Mouse (Mus musculus) lung, postnatal 0 days (tissue): ENCODE data around the gene Arid3a. TPM values are rescaled to one million over a fixed set of nuclear protein-coding genes. Genes with fewer than 3 reads are reported as not detected.
"Not testable (repeated sequence)": the region's sequence is repeated elsewhere in the genome, so short reads cannot be mapped to it uniquely, and the experiment has no call there.

Source experiments
- ATAC-seq: fragments of 200-750 bp; cut with Nextera tagmentation; 2 replicates; pipeline ENCODE4 v1.8.0; 2017; ENCODE audit warnings: moderate library complexity
- DNase-seq: peaks from one replicate; pipeline ENCODE4 v3.0.0-alpha.2; 2016; ENCODE audit warnings: low spot score
- H3K27ac ChIP-seq: fragments of 300-500 bp; sonication (generic); 2 replicates; pipeline ENCODE4 v1.5.1; 2014; ENCODE audit warnings: antibody characterized with exemption, mild to moderate bottlenecking, low read length, mixed read lengths
- H3K27me3 ChIP-seq: fragments of 300-500 bp; sonication (generic); replicated peaks from 2 replicates; pipeline ENCODE4 v1.6.1; 2014; ENCODE audit warnings: low read length, mixed read lengths; ENCODE audit not compliant: insufficient read depth
- H3K36me3 ChIP-seq: fragments of 300-500 bp; sonication (generic); 2 replicates; pipeline ENCODE4 v1.6.1; 2014; ENCODE audit warnings: low read length, mixed read lengths; ENCODE audit not compliant: insufficient read depth
- H3K4me1 ChIP-seq: fragments of 300-500 bp; sonication (generic); 2 replicates; pipeline ENCODE4 v1.6.1; 2014; ENCODE audit warnings: antibody characterized with exemption, low read depth, low read length, mixed read lengths; ENCODE audit not compliant: insufficient read depth
- H3K4me2 ChIP-seq: fragments of 300-500 bp; sonication (generic); replicated peaks from 2 replicates; pipeline ENCODE4 v1.6.1; 2014; ENCODE audit warnings: low read depth, mild to moderate bottlenecking, low read length, moderate library complexity, mixed read lengths
- H3K4me3 ChIP-seq: fragments of 300-500 bp; sonication (generic); 2 replicates; pipeline ENCODE4 v1.5.1; 2014; ENCODE audit warnings: low read depth, low read length
- H3K9ac ChIP-seq: fragments of 300-500 bp; sonication (generic); replicated peaks from 2 replicates; pipeline ENCODE4 v1.6.1; 2014; ENCODE audit warnings: low read depth, mild to moderate bottlenecking
- H3K9me3 ChIP-seq: fragments of 300-500 bp; sonication (generic); 2 replicates; pipeline ENCODE4 v1.6.1; 2016; ENCODE audit warnings: low read length, mixed read lengths
- CTCF ChIP-seq: IDR thresholded peaks from 2 replicates; pipeline ENCODE4 v1.5.1; 2016; ENCODE audit warnings: antibody characterized with exemption, mild to moderate bottlenecking
- EP300 ChIP-seq: IDR thresholded peaks from 2 replicates; pipeline ENCODE4 v1.6.1; 2016; ENCODE audit warnings: antibody characterized with exemption, mild to moderate bottlenecking, control low read depth
- WGBS: fragments of 180-500 bp; shearing (Covaris S2); extraction: QIAGEN DNeasy Blood & Tissue Kit; methylation state at CpG from one replicate; pipeline ENCODE4 v1.1.7; 2014; 5-methylcytosine and 5-hydroxymethylcytosine counted together
- polyA plus RNA-seq: library from polyadenylated mRNA; unstranded; fragments of >200 nt; fragmentation: Nextera tagmentation; extraction: Ambion mirVana; gene quantifications from 2 replicates; pipeline ENCODE4 v1.2.1, GENCODE M21; 2015

Gene Arid3a
- polyA plus RNA-seq, 1 experiment from 2014 or later, result 4.8 TPM

DNA sequence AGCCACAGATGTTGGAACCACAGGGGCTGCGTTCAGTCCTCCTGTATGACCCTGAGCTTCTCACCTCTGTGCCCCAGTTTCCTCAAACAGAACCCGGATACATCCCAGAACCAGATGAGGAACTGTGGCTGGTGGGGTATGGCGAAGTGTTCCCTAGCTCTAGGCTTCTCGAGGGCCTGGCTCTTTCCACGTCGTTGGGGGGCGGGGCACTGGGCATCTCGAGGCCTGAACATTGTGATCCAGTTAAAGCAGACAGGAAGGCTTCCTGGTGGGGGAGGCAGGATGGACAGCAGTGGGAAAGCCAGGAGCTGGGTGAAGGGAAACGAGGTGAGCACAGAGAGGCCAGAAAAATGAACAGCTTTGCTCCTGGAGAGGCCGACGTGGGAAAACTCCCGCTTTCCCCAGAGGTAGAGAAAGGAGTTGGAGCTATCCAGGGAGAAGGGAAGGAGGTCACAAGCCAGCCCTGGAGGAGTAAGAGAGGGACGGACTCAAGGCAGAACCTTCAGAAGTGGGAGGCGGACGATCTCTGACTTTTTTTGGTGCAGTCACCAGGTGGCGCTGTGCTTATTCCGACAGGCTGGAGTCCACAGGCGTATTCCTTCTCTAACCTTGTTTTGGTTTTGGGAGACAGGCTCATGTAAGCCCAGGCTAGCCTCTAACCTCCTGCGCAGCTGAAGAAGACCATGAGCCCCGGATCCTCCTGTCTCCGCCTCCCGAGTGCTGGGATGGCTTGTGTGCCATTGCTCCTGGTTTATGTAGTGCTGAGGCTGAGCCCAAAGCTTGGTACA is 43.4 kb upstream of the Arid3a start:
- H3K36me3 ChIP-seq, result no peaks in the 10 kb centered on the region
- peak; percentile 58 for ATAC-seq
- no peak overlapping the region for H3K27ac ChIP-seq
- no peak overlapping the region for H3K9ac ChIP-seq
- peak; percentile 87 for DNase-seq
- H3K27me3 ChIP-seq, result no peaks in the 10 kb centered on the region
- no peak overlapping the region for H3K4me2 ChIP-seq
- 16% methylated on average over 22 of the region's 22 CpGs for WGBS
- no peaks in the 10 kb centered on the region for H3K9me3 ChIP-seq
- no peak overlapping the region for H3K4me3 ChIP-seq
- peak; percentile 84 for TF ChIP-seq CTCF
- no peak for TF ChIP-seq EP300
- 0 out of 2 replicates have a peak, but pooled peaks cover 4% of the 10 kb centered on the region for H3K4me1 ChIP-seq

DNA sequence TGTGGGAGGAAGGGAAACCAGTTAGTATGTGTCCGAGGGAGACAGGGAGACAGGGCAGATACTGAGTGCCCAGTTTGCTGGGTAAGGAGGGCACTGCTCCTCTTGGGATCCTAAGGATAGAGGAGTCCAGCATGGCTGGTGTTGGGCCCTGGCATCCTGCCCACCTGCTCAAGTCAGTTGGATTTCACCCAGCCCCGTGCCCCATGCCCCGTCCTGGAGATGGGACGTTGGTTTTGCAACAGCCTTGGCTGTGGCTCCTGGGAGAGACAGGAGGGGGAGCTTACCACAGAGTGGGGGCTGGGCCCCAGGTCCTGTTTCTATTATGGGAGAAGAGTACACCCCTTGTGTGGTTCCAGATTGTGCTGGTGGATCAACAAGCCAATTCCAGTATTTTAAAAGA is 42.4 kb upstream of the Arid3a start:
- Histone ChIP-seq H3K27ac (no peak overlapping the region), H3K9ac (no peak overlapping the region), H3K4me2 (no peak overlapping the region), H3K9me3 (no peaks in the 10 kb centered on the region), H3K36me3 (no peaks in the 10 kb centered on the region), H3K4me1 (0 out of 2 replicates have a peak, but pooled peaks cover 4% of the 10 kb centered on the region), H3K4me3 (no peak overlapping the region), H3K27me3 (no peaks in the 10 kb centered on the region)
- DNase-seq (peak; percentile 59), ATAC-seq (peak; percentile 35)
- no peak for TF ChIP-seq CTCF
- no peak for TF ChIP-seq EP300
- 16% methylated on average over 4 of the region's 4 CpGs for WGBS

DNA sequence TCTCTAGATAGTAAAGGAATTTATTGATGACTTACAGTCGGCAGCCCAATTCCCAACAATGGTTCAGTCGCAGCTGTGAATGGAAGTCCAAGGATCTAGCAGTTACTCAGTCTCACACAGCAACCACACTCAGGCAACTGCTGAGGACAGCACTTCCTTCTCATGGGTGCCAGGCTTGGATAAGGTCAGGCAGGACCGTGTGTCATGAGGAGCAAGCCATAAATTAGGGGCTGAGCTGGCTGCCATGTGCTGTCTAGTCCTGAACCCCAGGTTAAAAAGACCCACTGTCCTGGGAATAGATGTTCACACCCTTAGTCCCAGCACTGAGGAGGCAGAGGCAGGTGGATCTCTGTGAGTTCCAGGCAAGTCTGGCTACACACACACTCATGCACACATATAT is 41.9 kb upstream of the Arid3a start:
- ATAC-seq, H3K4me2 ChIP-seq, H3K9ac ChIP-seq, H3K4me3 ChIP-seq, H3K4me1 ChIP-seq, H3K9me3 ChIP-seq, H3K27me3 ChIP-seq, H3K36me3 ChIP-seq, DNase-seq, H3K27ac ChIP-seq: not testable (repeated sequence)
- WGBS, result 50% methylated on average over 2 of the region's 3 CpGs

DNA sequence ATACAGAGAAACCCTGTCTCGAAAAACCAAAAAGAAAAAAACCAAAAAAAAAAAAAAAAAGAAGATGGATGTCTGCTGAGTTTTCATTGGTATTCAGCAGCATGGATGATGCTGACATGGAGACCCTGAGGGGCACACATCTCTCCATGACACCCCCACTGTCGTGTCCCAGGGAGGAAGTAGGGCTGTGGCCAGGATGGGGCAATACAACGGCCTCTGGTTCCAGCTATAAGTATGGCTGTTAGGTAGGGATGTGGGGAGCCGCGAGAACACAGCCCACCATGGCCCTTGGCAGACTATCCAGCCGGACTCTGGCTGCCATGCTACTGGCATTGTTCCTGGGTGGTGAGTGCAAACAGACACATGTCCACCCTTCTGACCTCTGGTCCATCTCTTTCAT is 40.8 kb upstream of the Arid3a start, which contains the start of gene Elane:
Elane (plus strand) TSS at position 194 of the 400 bp plus-strand sequence.
- Histone ChIP-seq H3K4me1 (0 out of 2 replicates have a peak, but pooled peaks cover 4% of the 10 kb centered on the region), H3K27me3 (no peaks in the 10 kb centered on the region)
- whole genome bisulfite sequencing, result 67% methylated on average over 6 of the region's 6 CpGs

DNA sequence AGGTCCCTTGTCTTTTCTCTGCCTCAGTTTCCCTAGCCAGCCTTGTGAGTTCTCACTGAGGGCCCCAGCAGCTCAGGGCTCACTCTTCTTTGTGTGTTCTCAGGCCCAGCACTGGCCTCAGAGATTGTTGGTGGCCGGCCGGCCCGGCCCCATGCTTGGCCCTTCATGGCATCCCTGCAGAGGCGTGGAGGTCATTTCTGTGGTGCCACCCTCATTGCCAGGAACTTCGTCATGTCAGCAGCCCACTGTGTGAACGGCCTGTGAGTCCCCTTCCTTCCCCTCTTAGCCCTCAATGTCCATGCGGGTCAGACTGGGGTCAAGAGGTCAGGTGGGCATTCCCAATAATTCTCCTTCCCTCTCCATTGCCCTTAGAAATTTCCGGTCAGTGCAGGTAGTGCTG is 40.2 kb upstream of the Arid3a start:
- Histone ChIP-seq H3K27ac (no peak overlapping the region), H3K9me3 (no peaks in the 10 kb centered on the region), H3K27me3 (no peaks in the 10 kb centered on the region), H3K9ac (no peak overlapping the region), H3K4me2 (no peak overlapping the region), H3K4me3 (no peak overlapping the region), H3K4me1 (0 out of 2 replicates have a peak, but pooled peaks cover 4% of the 10 kb centered on the region), H3K36me3 (no peaks in the 10 kb centered on the region)
- ATAC-seq, result no peak
- WGBS, result 78% methylated on average over 8 of the region's 8 CpGs
- no peak for DNase-seq
- TF ChIP-seq CTCF (no peak), EP300 (no peak)

More for the DNA sequence above, 40.8 kb upstream of the Arid3a start, which contains the start of gene Elane:
- no peak within 1 kb of the TSS for H3K4me2 ChIP-seq
- no peak within 1 kb of the TSS for H3K27ac ChIP-seq
- DNase-seq (no peak), ATAC-seq (no peak)
- no peak within 1 kb of the TSS for H3K9ac ChIP-seq
- H3K9me3 ChIP-seq, result no peaks in the 10 kb centered on the region
- H3K4me3 ChIP-seq, result no peak within 1 kb of the TSS
- no peak for TF ChIP-seq EP300
- TF ChIP-seq CTCF, result no peak
- H3K36me3 ChIP-seq, result no peaks in the 10 kb centered on the region

DNA sequence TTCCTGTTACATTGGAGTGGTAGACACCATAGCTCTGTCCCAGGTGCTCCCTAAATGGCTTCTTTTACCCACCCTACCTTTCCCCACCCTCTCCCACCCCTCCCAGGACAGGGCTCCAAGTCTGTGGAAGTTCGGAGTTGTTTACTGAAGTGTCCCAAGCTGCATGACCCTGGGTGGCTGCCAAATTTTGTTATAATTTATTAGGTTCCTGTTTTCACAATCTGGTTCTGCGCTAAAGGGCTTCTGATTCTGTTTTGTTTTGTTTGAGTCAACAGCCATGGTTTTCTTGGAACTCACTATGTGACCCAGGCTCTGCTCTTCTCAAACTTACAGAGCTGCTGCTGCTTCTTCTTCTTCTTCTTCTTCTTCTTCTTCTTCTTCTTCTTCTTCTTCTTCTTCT is 37.5 kb upstream of the Arid3a start:
- H3K9me3 ChIP-seq, result no peaks in the 10 kb centered on the region
- peaks cover 2% of the 10 kb centered on the region; the same call in 1 of the 2 replicates for H3K4me1 ChIP-seq
- TF ChIP-seq CTCF, result no peak
- no peak for TF ChIP-seq EP300
- WGBS, result 30% methylated on average over 2 of the region's 2 CpGs
- no peak overlapping the region for H3K27ac ChIP-seq
- no peaks in the 10 kb centered on the region for H3K27me3 ChIP-seq
- no peak overlapping the region for H3K4me3 ChIP-seq
- DNase-seq, result peak; percentile 65
- H3K9ac ChIP-seq, result no peak overlapping the region
- ATAC-seq, result no peak
- H3K36me3 ChIP-seq, result no peaks in the 10 kb centered on the region
- no peak overlapping the region for H3K4me2 ChIP-seq
